Mouse (Mus musculus) neural tube, embryonic 13.5 days (tissue): Measurements from ENCODE around the gene Mns1. TPM values are rescaled to one million over a fixed set of nuclear protein-coding genes. Genes with fewer than 3 reads are reported as not detected.

ENCODE experiments used
- ATAC-seq: fragments of 200-750 bp; cut with Nextera tagmentation; 2 replicates; pipeline ENCODE4 v1.8.0; 2017; ENCODE audit warnings: low read depth, mild to moderate bottlenecking, moderate TSS enrichment, moderate library complexity
- H3K27ac ChIP-seq: fragments of 300-500 bp; sonication (generic); replicated peaks from 2 replicates; pipeline ENCODE4 v1.5.1; 2015; ENCODE audit warnings: moderate library complexity, mild to moderate bottlenecking, inconsistent platforms
- H3K27me3 ChIP-seq: fragments of 300-500 bp; sonication (generic); 2 replicates; pipeline ENCODE4 v1.6.1; 2015; ENCODE audit warnings: mild to moderate bottlenecking, inconsistent platforms
- H3K36me3 ChIP-seq: fragments of 300-500 bp; sonication (generic); 2 replicates; pipeline ENCODE4 v1.6.1; 2015; ENCODE audit warnings: mild to moderate bottlenecking, inconsistent platforms
- H3K4me1 ChIP-seq: fragments of 300-500 bp; sonication (generic); replicated peaks from 2 replicates; pipeline ENCODE4 v1.6.1; 2015; ENCODE audit warnings: inconsistent platforms
- H3K4me2 ChIP-seq: fragments of 300-500 bp; sonication (generic); 2 replicates; pipeline ENCODE4 v1.6.1; 2015; ENCODE audit warnings: inconsistent platforms, mild to moderate bottlenecking, moderate library complexity
- H3K4me3 ChIP-seq: fragments of 300-500 bp; sonication (generic); 2 replicates; pipeline ENCODE4 v1.5.1; 2015; ENCODE audit warnings: mild to moderate bottlenecking, inconsistent platforms
- H3K9ac ChIP-seq: fragments of 300-500 bp; sonication (generic); 2 replicates; pipeline ENCODE4 v1.6.1; 2015; ENCODE audit warnings: moderate library complexity, mild to moderate bottlenecking, inconsistent platforms
- H3K9me3 ChIP-seq: fragments of 300-500 bp; sonication (generic); 2 replicates; pipeline ENCODE4 v1.6.1; 2016; ENCODE audit warnings: inconsistent platforms
- WGBS: fragments of 180-500 bp; shearing (Covaris S2); methylation state at CpG from one replicate; pipeline ENCODE4 v1.1.7; 2015; 5-methylcytosine and 5-hydroxymethylcytosine counted together
- polyA plus RNA-seq: library from polyadenylated mRNA; unstranded; fragments of >200 nt; fragmentation: Nextera tagmentation; extraction: Ambion mirVana; gene quantifications from 2 replicates; pipeline ENCODE4 v1.2.1, GENCODE M21; 2015

Gene Mns1
- polyA plus RNA-seq, 1 experiment from 2014 or later = 6.9 TPM

DNA sequence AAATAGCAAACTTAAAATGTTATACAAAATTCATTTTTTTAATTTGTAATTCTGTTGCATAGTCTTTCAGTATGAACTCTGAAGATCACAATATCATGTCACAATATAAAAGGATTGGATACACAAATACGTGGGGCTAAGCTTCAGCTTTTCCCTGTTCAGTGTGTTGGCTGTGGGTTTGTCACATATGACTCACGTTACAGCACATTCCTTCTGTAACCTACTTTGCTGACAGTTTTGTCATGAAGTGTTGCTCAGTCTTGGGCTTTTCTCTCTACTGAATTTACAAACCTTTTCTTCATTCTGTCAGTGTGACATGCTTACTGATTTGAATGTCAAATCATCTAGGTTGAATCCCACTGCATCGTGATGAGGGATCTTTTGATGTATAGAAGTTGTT lies 21.9 kb downstream of the Mns1 start:
- H3K9ac ChIP-seq = no peak overlapping the region
- ATAC-seq = no peak
- H3K4me3 ChIP-seq = no peak overlapping the region
- H3K4me1 ChIP-seq = 0 out of 2 replicates have a peak, but pooled peaks cover 3% of the 10 kb centered on the region
- no peaks in the 10 kb centered on the region for H3K9me3 ChIP-seq
- no peak overlapping the region for H3K27ac ChIP-seq
- peaks cover 14% of the 10 kb centered on the region; the same call in 1 of the 2 replicates for H3K36me3 ChIP-seq
- 86% methylated on average over 3 of the region's 3 CpGs for WGBS
- H3K27me3 ChIP-seq = no peaks in the 10 kb centered on the region
- H3K4me2 ChIP-seq = no peak overlapping the region

DNA sequence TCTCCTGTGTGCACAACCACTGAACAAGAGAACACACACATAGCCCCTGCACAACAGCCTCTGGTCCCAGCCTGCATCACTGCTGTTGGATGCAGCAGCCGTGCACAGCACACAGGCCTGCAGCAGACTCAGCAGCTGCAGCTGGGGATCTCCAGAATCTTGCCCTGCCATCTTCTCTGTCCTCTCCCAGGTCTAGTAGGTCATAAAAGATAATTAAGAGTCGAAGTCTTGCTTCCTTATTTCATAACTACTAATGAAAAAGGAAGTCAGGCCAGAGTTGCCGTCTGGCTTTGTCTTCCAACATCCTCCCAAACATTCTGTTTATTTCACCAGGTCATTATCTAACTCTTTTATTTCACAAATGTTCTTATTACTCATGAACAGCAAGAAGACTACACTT lies 23.0 kb downstream of the Mns1 start:
- Histone ChIP-seq H3K9me3 (no peaks in the 10 kb centered on the region), H3K4me3 (no peak overlapping the region), H3K36me3 (peaks cover 14% of the 10 kb centered on the region; the same call in 1 of the 2 replicates), H3K27me3 (no peaks in the 10 kb centered on the region), H3K4me1 (0 out of 2 replicates have a peak, but pooled peaks cover 3% of the 10 kb centered on the region), H3K9ac (no peak overlapping the region), H3K4me2 (no peak overlapping the region), H3K27ac (no peak overlapping the region)
- 81% methylated on average over 3 of the region's 3 CpGs for WGBS
- ATAC-seq = no peak

DNA sequence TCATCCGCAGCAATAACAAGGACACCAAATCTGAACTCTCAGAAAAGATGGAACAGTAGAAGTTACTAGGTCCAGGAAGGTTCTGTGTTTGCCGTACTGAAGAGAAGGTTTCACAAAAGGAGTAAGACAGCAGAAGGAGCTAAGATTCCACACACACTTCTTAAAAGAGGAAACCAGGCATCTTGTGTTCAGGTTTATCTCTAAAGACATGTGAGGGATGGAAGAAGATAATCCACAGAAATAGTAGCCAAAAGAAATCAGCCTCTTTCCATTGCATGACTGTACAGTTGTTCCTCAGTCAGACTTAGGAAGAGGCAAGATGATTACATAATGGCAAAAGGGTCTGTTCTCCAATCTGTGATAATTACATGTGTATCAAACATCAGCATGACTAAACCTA lies 24.6 kb downstream of the Mns1 start:
- no peaks in the 10 kb centered on the region for H3K27me3 ChIP-seq
- ATAC-seq = no peak
- no peak overlapping the region for H3K27ac ChIP-seq
- H3K4me1 ChIP-seq = 0 out of 2 replicates have a peak, but pooled peaks cover 3% of the 10 kb centered on the region
- H3K9ac ChIP-seq = no peak overlapping the region
- WGBS = 95% methylated on average over 2 of the region's 2 CpGs
- H3K9me3 ChIP-seq = no peaks in the 10 kb centered on the region
- H3K4me2 ChIP-seq = no peak overlapping the region
- no peak overlapping the region for H3K4me3 ChIP-seq
- peaks cover 14% of the 10 kb centered on the region; the same call in 1 of the 2 replicates for H3K36me3 ChIP-seq

- Histone ChIP-seq H3K36me3 (peaks cover 11% of the 10 kb centered on the region; the same call in 1 of the 2 replicates), H3K27ac (no peak overlapping the region), H3K4me3 (no peak overlapping the region), H3K4me2 (no peak overlapping the region), H3K27me3 (no peaks in the 10 kb centered on the region), H3K9me3 (no peaks in the 10 kb centered on the region), H3K9ac (no peak overlapping the region), H3K4me1 (0 out of 2 replicates have a peak, but pooled peaks cover 3% of the 10 kb centered on the region)
- ATAC-seq = no peak
- 68% methylated on average over 1 of the region's 1 CpGs for WGBS
Observed at GRCm38 (mm10) chr9:72464806-72465205, 27.0 kb downstream of the Mns1 start.

DNA sequence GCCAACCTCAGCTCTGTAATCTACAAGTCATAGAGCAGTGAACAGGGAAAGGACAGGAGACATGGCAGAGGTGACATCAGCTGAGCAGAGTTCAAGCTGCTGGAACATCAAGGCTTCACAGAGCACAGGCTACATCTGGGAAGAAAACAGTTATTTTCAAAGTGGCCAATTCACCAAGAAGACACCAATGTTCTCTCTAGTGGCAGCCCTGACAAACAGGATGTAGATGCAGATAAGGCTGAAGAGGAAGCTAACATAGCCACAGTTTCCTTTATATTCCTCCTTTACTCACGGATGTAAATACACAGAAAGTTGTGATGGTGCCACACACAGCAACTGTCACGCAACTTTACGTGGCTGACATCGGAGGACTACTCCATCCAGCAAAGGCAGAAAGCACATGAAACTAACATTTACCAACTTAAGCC lies 28.0 kb downstream of the Mns1 start:
- no peaks in the 10 kb centered on the region for H3K9me3 ChIP-seq
- 96% methylated on average over 4 of the region's 4 CpGs for WGBS
- H3K4me2 ChIP-seq = no peak overlapping the region
- H3K4me3 ChIP-seq = no peak overlapping the region
- no peaks in the 10 kb centered on the region for H3K27me3 ChIP-seq
- ATAC-seq = no peak
- no peak overlapping the region for H3K9ac ChIP-seq
- peaks cover 3% of the 10 kb centered on the region; the same call in 1 of the 2 replicates for H3K36me3 ChIP-seq
- no peak overlapping the region for H3K27ac ChIP-seq
- 0 out of 2 replicates have a peak, but pooled peaks cover 3% of the 10 kb centered on the region for H3K4me1 ChIP-seq

- Histone ChIP-seq H3K4me3 (no peak overlapping the region), H3K4me1 (0 out of 2 replicates have a peak, but pooled peaks cover 3% of the 10 kb centered on the region), H3K9ac (no peak overlapping the region), H3K27ac (no peak overlapping the region), H3K4me2 (no peak overlapping the region), H3K9me3 (no peaks in the 10 kb centered on the region), H3K36me3 (peaks cover 10% of the 10 kb centered on the region), H3K27me3 (no peaks in the 10 kb centered on the region)
- no peak for ATAC-seq
- WGBS = 68% methylated on average over 11 of the region's 11 CpGs
Observed at GRCm38 (mm10) chr9:72467551-72468407, 30.0 kb downstream of the Mns1 start.

GRCm38 (mm10) chr9:72468616-72469015 lies 30.8 kb downstream of the Mns1 start:
- H3K27me3 ChIP-seq = no peaks in the 10 kb centered on the region
- peaks cover 18% of the 10 kb centered on the region for H3K36me3 ChIP-seq
- no peak overlapping the region for H3K27ac ChIP-seq
- H3K4me3 ChIP-seq = no peak overlapping the region
- WGBS = 92% methylated on average over 10 of the region's 10 CpGs
- no peak overlapping the region for H3K4me2 ChIP-seq
- no peak overlapping the region for H3K9ac ChIP-seq
- no peak for ATAC-seq
- no peaks in the 10 kb centered on the region for H3K9me3 ChIP-seq
- H3K4me1 ChIP-seq = 0 out of 2 replicates have a peak, but pooled peaks cover 3% of the 10 kb centered on the region

GRCm38 (mm10) chr9:72469851-72470250 lies 32.0 kb downstream of the Mns1 start:
- Histone ChIP-seq H3K4me1 (no peaks in the 10 kb centered on the region), H3K27ac (no peak overlapping the region), H3K9ac (no peak overlapping the region), H3K9me3 (no peaks in the 10 kb centered on the region), H3K27me3 (no peaks in the 10 kb centered on the region), H3K36me3 (peaks cover 29% of the 10 kb centered on the region), H3K4me3 (no peak overlapping the region), H3K4me2 (no peak overlapping the region)
- 93% methylated on average over 1 of the region's 1 CpGs for WGBS
- no peak for ATAC-seq

DNA sequence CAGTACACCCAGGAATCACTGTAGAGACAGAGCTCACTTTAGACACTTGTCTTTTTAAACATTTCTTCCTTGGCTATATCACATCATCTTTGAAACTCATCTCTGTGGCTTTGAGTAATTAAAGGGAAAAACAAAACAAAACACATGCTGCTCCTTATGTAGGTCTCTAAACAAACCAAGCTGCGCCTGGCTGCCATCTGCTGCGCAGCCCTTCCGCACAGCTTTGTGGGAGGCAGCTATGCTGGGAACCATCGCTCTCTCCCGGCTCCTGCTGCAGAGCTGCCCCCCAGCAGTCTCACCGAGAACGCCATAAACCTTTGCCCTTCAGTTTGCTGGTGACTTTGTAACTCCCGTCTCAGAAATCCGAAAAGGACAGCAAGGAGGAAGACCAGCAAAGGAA lies 37.7 kb downstream of the Mns1 start:
- no peak overlapping the region for H3K9ac ChIP-seq
- no peak for ATAC-seq
- WGBS = 80% methylated on average over 9 of the region's 9 CpGs
- H3K27me3 ChIP-seq = no peaks in the 10 kb centered on the region
- no peaks in the 10 kb centered on the region for H3K4me1 ChIP-seq
- H3K4me2 ChIP-seq = no peak overlapping the region
- no peak overlapping the region for H3K27ac ChIP-seq
- H3K4me3 ChIP-seq = no peak overlapping the region
- peaks cover 58% of the 10 kb centered on the region for H3K36me3 ChIP-seq
- no peaks in the 10 kb centered on the region for H3K9me3 ChIP-seq

GRCm38 (mm10) chr9:72477306-72477705 lies 39.5 kb downstream of the Mns1 start:
- Histone ChIP-seq H3K27ac (no peak overlapping the region), H3K4me3 (no peak overlapping the region), H3K36me3 (peaks cover 65% of the 10 kb centered on the region), H3K27me3 (no peaks in the 10 kb centered on the region), H3K9me3 (no peaks in the 10 kb centered on the region), H3K4me1 (no peaks in the 10 kb centered on the region), H3K4me2 (no peak overlapping the region), H3K9ac (no peak overlapping the region)
- WGBS = 61% methylated on average over 6 of the region's 6 CpGs
- ATAC-seq = no peak

DNA sequence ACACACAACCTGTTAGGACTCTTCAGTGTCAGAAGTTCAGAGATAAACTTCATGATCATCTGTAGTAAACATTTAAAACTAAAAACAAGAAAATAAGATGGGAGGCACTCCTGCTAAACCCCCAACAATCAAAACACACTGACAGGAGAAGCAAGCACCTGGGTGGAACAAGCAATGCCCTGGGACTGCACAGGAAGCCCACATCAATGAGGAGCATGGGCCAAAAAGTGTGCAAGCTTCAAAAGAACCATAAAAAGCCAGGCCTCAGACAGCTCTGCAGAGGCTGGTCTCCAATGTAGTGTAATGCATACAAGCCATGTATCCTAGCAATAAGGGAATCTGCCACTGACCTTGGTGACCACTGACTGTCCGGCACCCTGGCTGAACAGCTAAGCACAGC lies 41.5 kb downstream of the Mns1 start:
- H3K9ac ChIP-seq = no peak overlapping the region
- ATAC-seq = no peak
- no peaks in the 10 kb centered on the region for H3K4me1 ChIP-seq
- no peak overlapping the region for H3K4me3 ChIP-seq
- H3K27ac ChIP-seq = no peak overlapping the region
- no peaks in the 10 kb centered on the region for H3K27me3 ChIP-seq
- 61% methylated on average over 1 of the region's 1 CpGs for WGBS
- H3K4me2 ChIP-seq = no peak overlapping the region
- no peaks in the 10 kb centered on the region for H3K9me3 ChIP-seq
- H3K36me3 ChIP-seq = peaks cover 57% of the 10 kb centered on the region

DNA sequence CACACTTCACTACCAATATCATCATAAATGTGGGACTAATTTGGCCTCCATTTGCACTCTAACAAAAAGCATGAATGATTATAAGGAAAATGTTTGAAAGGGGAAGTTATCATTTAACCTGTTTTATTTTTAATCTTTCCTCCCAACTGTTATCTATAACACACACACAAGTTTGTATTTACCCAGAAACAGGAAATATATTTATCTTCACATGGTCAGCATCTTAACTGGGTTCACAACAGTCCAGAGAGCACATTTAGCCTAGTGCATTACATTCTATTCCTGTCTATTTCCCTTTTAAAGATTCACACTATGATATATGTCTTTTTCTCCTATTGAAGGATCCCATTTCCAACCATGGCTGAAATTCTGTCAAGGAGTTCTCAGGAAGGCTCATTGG lies 50.7 kb downstream of the Mns1 start:
- H3K36me3 ChIP-seq = peaks cover 17% of the 10 kb centered on the region
- H3K4me3 ChIP-seq = no peak overlapping the region
- no peak overlapping the region for H3K4me2 ChIP-seq
- H3K27me3 ChIP-seq = no peaks in the 10 kb centered on the region
- no peak overlapping the region for H3K9ac ChIP-seq
- no peak overlapping the region for H3K27ac ChIP-seq
- no peak for ATAC-seq
- H3K4me1 ChIP-seq = peaks cover 20% of the 10 kb centered on the region
- H3K9me3 ChIP-seq = no peaks in the 10 kb centered on the region
